ENCODE assay signal across 8 mouse cellular contexts in genomic region chr2:71786060-71786459, GRCm38 (mm10). TPM values are rescaled to one million over a fixed set of nuclear protein-coding genes. Genes with fewer than 3 reads are reported as not detected.
A peak's percentile ranks its signal among the peaks of the same experiment; 100 is the strongest.
DNase-seq lines count a peak whose midpoint lies in the region; ATAC-seq and TF ChIP-seq lines count a peak whose summit lies in the region.

No protein-coding gene starts in this region.

- whole genome bisulfite sequencing in forebrain, embryonic 14.5 days: 48% methylated on average over 5 of the region's 5 CpGs
- 53% methylated on average over 5 of the region's 5 CpGs for WGBS in forebrain, embryonic 16.5 days
- 39% methylated on average over 5 of the region's 5 CpGs for WGBS in kidney, postnatal 0 days
- WGBS in liver, embryonic 16.5 days (ENCODE audit: insufficient replicate concordance): 14% methylated on average over 5 of the region's 5 CpGs

- TF ChIP-seq POLR2A in ES-Bruce4 (IDR thresholded peaks at IDR 0.05; ENCODE audit: insufficient read depth, low read length): no peak

- TF ChIP-seq CTCF in kidney, postnatal 0 days (IDR thresholded peaks at IDR 0.05; ENCODE audit: low read depth): no peak
- no peak for TF ChIP-seq CTCF in ES-Bruce4 (IDR thresholded peaks at IDR 0.05; ENCODE audit: low read depth, low read length)

- no peak for DNase-seq in forebrain, embryonic 14.5 days (ENCODE audit: low spot score)
- DNase-seq in kidney, postnatal 0 days (ENCODE audit: low spot score): no peak
- no peak for DNase-seq in kidney, adult 9 months
- no peak for DNase-seq in ovary, adult 18-20 months (ENCODE audit: low spot score)

- no peaks in the 10 kb centered on the region for H3K27me3 ChIP-seq in forebrain, embryonic 14.5 days (replicated peaks; ENCODE audit: control insufficient read depth, insufficient read depth, low read length)
- no peaks in the 10 kb centered on the region for H3K27me3 ChIP-seq in forebrain, embryonic 16.5 days (replicated peaks; ENCODE audit: control insufficient read depth, insufficient read depth, low read length)
- H3K27me3 ChIP-seq in kidney, postnatal 0 days (ENCODE audit: insufficient read depth, low read length): no peaks in the 10 kb centered on the region
- no peaks in the 10 kb centered on the region for H3K27me3 ChIP-seq in ES-Bruce4 (ENCODE audit: control insufficient read depth, insufficient read depth, low read length, poor library complexity, severe bottlenecking)
- peaks cover 29% of the 10 kb centered on the region for H3K27me3 ChIP-seq in liver, embryonic 16.5 days (ENCODE audit: control insufficient read depth, insufficient read depth, low read depth, low read length)

- H3K9me3 ChIP-seq in forebrain, embryonic 14.5 days (replicated peaks; ENCODE audit: control insufficient read depth, low read length): no peaks in the 10 kb centered on the region
- no peaks in the 10 kb centered on the region for H3K9me3 ChIP-seq in forebrain, embryonic 16.5 days (ENCODE audit: control insufficient read depth, low read length)
- no peaks in the 10 kb centered on the region for H3K9me3 ChIP-seq in kidney, postnatal 0 days (replicated peaks; ENCODE audit: low read length)
- no peaks in the 10 kb centered on the region for H3K9me3 ChIP-seq in ES-Bruce4 (replicated peaks; ENCODE audit: control insufficient read depth, insufficient read depth, low read length, poor library complexity, severe bottlenecking)
- no peaks in the 10 kb centered on the region for H3K9me3 ChIP-seq in liver, embryonic 16.5 days (replicated peaks; ENCODE audit: control insufficient read depth, low read length)

- no peaks in the 10 kb centered on the region for H3K36me3 ChIP-seq in forebrain, embryonic 14.5 days (ENCODE audit: control insufficient read depth, insufficient read depth, low read length)
- no peaks in the 10 kb centered on the region for H3K36me3 ChIP-seq in forebrain, embryonic 16.5 days (ENCODE audit: control insufficient read depth, insufficient read depth)
- no peaks in the 10 kb centered on the region for H3K36me3 ChIP-seq in kidney, postnatal 0 days (ENCODE audit: insufficient read depth, low read length)
- no peaks in the 10 kb centered on the region for H3K36me3 ChIP-seq in ES-Bruce4 (ENCODE audit: control insufficient read depth, insufficient read depth, low read length, poor library complexity, severe bottlenecking)
- H3K36me3 ChIP-seq in liver, embryonic 16.5 days (ENCODE audit: control insufficient read depth, insufficient read depth): no peaks in the 10 kb centered on the region

- H3K4me2 ChIP-seq in forebrain, embryonic 14.5 days (ENCODE audit: low read length): peak overlapping the region; percentile 93; the same call in 1 of the 2 replicates
- no peak overlapping the region for H3K4me2 ChIP-seq in forebrain, embryonic 16.5 days (ENCODE audit: low read length)
- peak overlapping the region; percentile 92; the same call in 1 of the 2 replicates for H3K4me2 ChIP-seq in kidney, postnatal 0 days (ENCODE audit: low read length)
- peak overlapping the region; percentile 93 for H3K4me2 ChIP-seq in liver, embryonic 16.5 days (ENCODE audit: low read depth, low read length)

- H3K27ac ChIP-seq in forebrain, embryonic 14.5 days (ENCODE audit: low read depth, low read length): no peak overlapping the region
- H3K27ac ChIP-seq in forebrain, embryonic 16.5 days (ENCODE audit: low read length): no peak overlapping the region
- H3K27ac ChIP-seq in kidney, postnatal 0 days: no peak overlapping the region
- no peak overlapping the region for H3K27ac ChIP-seq in ES-Bruce4 (ENCODE audit: insufficient read depth, low read length)
- no peak overlapping the region for H3K27ac ChIP-seq in liver, embryonic 16.5 days (ENCODE audit: low read length)

- H3K9ac ChIP-seq in forebrain, embryonic 14.5 days (ENCODE audit: low read length): no peak overlapping the region
- no peak overlapping the region for H3K9ac ChIP-seq in forebrain, embryonic 16.5 days (replicated peaks; ENCODE audit: low read depth, low read length)
- H3K9ac ChIP-seq in kidney, postnatal 0 days (ENCODE audit: low read depth, low read length): no peak overlapping the region
- H3K9ac ChIP-seq in ES-Bruce4 (ENCODE audit: low read depth, poor library complexity, severe bottlenecking): peak overlapping the region; percentile 82
- H3K9ac ChIP-seq in liver, embryonic 16.5 days (ENCODE audit: low read depth, low read length): no peak overlapping the region

- no peak for ATAC-seq in forebrain, embryonic 14.5 days
- no peak for ATAC-seq in forebrain, embryonic 16.5 days
- no peak for ATAC-seq in kidney, postnatal 0 days (replicated peaks; ENCODE audit: low FRiP score, low read depth)
- no peak for ATAC-seq in liver, embryonic 16.5 days (ENCODE audit: low read depth)
- ATAC-seq in granulocyte monocyte progenitor cell, adult 5-6 weeks (replicated peaks; ENCODE audit: poor library complexity, severe bottlenecking): no peak

- peaks cover 10% of the 10 kb centered on the region for H3K4me1 ChIP-seq in forebrain, embryonic 14.5 days (ENCODE audit: control insufficient read depth, insufficient read depth, low read length)
- peaks cover 15% of the 10 kb centered on the region for H3K4me1 ChIP-seq in forebrain, embryonic 16.5 days (replicated peaks; ENCODE audit: control insufficient read depth, insufficient read depth, low read length)
- peaks cover 3% of the 10 kb centered on the region; the same call in 1 of the 2 replicates for H3K4me1 ChIP-seq in kidney, postnatal 0 days (replicated peaks; ENCODE audit: insufficient read depth, low read length)
- peaks cover 3% of the 10 kb centered on the region for H3K4me1 ChIP-seq in ES-Bruce4 (ENCODE audit: control insufficient read depth, insufficient read depth, low read length)
- peaks cover 11% of the 10 kb centered on the region for H3K4me1 ChIP-seq in liver, embryonic 16.5 days (ENCODE audit: control insufficient read depth, low read depth, low read length)

- H3K4me3 ChIP-seq in forebrain, embryonic 14.5 days (ENCODE audit: low read depth, low read length): no peak overlapping the region
- no peak overlapping the region for H3K4me3 ChIP-seq in forebrain, embryonic 16.5 days (replicated peaks; ENCODE audit: low read length)
- peak overlapping the region; percentile 79; the same call in 1 of the 2 replicates for H3K4me3 ChIP-seq in kidney, postnatal 0 days (replicated peaks; ENCODE audit: low read depth, low read length)
- no peak overlapping the region for H3K4me3 ChIP-seq in ES-Bruce4 (ENCODE audit: low read depth, low read length)
- H3K4me3 ChIP-seq in liver, embryonic 16.5 days (ENCODE audit: low read depth, low read length): no peak overlapping the region

- TF ChIP-seq EP300 in ES-Bruce4 (IDR thresholded peaks at IDR 0.05; ENCODE audit: insufficient read depth, low read depth, low read length): no peak

RNA-seq across cellular contexts. Expression of gene Itga6, which starts 40.6 kb away (rescaled TPM):
- polyA plus RNA-seq in forebrain, embryonic 14.5 days (2014; fragmentation: Nextera tagmentation; extraction: Ambion mirVana): 25.0 and 27.7 TPM in 2 replicates
- polyA plus RNA-seq in forebrain, embryonic 16.5 days (2015; fragmentation: Nextera tagmentation; extraction: Ambion mirVana): 21.6 and 23.7 TPM in 2 replicates
- 82.4 and 84.5 TPM in 2 replicates for polyA plus RNA-seq in kidney, postnatal 0 days (2015; fragmentation: Nextera tagmentation; extraction: Ambion mirVana)
- polyA plus RNA-seq in ES-Bruce4 (2011; ENCODE audit: insufficient read depth, insufficient read length, low read depth, missing spikeins): 143 and 151 TPM in 2 replicates
- polyA plus RNA-seq in liver, embryonic 16.5 days (2015; fragmentation: Nextera tagmentation; extraction: Ambion mirVana): 4.0 and 5.3 TPM in 2 replicates
- 32.9 and 48.6 TPM in 2 replicates for total RNA-seq in granulocyte monocyte progenitor cell, adult 5-6 weeks (2014; fragmentation: Nextera tagmentation)
- total RNA-seq in granulocyte monocyte progenitor cell, adult 5-6 weeks (2017): 46.9 and 59.7 TPM in 2 replicates
